Mouse (Mus musculus): Measurements from ENCODE around the gene Olfr1000.
A peak's percentile ranks its signal among the peaks of the same experiment; 100 is the strongest.
"Not testable (repeated sequence)": the region's sequence is repeated elsewhere in the genome, so short reads cannot be mapped to it uniquely, and the experiment has no call there.

Gene Olfr1000

DNA sequence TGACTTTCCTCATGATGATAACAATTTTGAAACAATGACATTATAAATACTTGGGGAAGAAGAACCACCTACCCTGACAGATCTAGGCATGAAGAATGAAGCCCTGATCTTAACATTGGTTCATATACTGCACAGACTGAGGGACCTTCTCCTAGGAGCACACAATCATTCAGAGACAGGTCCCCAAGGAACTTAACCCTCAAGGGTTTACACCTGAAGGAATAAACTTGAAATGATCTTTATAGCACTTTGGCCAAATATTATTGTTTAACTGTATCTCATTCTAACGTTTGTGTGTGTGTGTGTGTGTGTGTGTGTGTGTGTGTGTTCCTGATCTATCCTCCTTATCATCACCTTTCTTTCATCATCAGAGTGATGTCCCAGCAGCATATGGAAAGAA lies at the start of gene Olfr1000:
TSS of gene Olfr1000 (minus strand) at position 101 of the 400 bp plus-strand sequence.
- DNase-seq (ENCODE audit: low spot score in 2 of 2): no peak

DNA sequence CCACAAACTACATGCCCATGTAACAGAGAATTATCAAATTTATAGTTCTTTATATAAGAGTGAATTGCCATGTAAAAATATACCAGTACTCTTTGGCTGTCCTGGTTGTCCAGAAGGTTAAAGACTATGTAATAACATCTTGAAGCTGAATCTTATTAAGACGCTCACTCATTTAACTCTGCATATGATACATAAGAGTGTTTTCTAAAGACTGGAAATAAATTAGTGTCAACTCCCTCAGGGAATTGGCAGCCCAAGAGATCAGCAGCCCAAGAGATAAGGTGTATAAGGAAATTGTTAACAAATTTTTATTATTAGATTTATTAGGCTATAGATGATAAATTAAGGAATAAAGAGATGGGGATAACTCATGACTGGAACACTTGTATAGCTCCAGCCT lies 38.9 kb upstream of the Olfr1000 start, which contains the start of gene Olfr1002:
TSS of gene Olfr1002 (minus strand) at position 101 of the 400 bp plus-strand sequence.
- DNase-seq (ENCODE audit: low spot score in 2 of 2): no peak

DNA sequence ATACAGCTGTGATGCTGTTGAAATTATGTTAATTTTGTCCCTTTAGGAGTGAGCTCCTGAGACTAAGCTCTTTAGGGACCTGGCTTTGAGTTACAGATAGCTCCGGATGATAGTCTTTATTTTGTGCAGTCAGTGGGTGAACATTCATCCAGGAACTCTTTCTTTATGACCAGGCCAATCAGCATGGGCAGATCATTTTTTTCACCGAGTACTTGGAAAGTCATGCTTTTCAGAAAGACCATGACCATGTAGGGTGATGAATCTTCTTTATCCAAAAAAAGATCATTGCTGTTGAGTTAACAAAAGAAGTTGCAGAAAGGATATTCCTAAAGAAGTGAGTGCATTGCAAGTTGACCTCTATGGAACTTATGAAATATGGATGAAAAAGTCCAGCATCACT lies 23.1 kb downstream of the Olfr1000 start, which contains the start of gene Olfr998:
TSS of gene Olfr998 (plus strand) at position 301 of the 400 bp plus-strand sequence.
- not testable (repeated sequence) for DNase-seq (ENCODE audit: low spot score in 2 of 2)

DNA sequence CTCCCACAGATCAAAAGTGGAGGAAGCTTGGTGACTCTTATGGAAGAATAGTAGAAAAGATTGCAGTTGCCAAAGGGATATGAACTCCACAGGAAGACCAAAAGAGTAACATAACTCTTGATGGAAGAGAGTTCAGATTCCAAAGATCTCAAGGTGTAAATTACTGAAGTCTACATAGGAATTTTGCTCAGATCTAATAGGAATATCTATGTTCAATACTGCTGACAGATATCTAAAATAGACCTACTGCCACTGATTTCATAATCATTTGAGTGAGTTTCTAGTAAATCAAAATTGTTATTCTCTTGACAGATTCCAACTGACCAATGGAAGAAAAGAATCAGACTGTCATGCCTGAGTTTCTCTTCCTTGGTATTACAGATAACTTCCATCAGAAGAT lies 32.8 kb downstream of the Olfr1000 start, which contains the start of gene Olfr996:
TSS of gene Olfr996 (plus strand) at position 301 of the 400 bp plus-strand sequence.
- no peak for DNase-seq (ENCODE audit: low spot score in 2 of 2)

GRCm38 (mm10) chr2:85561187-85561586 lies 50.5 kb downstream of the Olfr1000 start:
- DNase-seq (ENCODE audit: low spot score in 2 of 2): peak; percentile 6 to 37

GRCm38 (mm10) chr2:85560226-85560625 lies 51.5 kb downstream of the Olfr1000 start:
- DNase-seq (ENCODE audit: low spot score in 2 of 2): no peak

Measured in frontal cortex, postnatal 10 days (tissue).